Mouse (Mus musculus): ENCODE measurements around the gene Zfp106.
A peak's percentile ranks its signal among the peaks of the same experiment; 100 is the strongest.

GRCm38 (mm10) chr2:120567798-120568320, 4.2 kb upstream of the Zfp106 start:
- TF ChIP-seq CTCF (IDR thresholded peaks at IDR 0.05) = no peak
- TF ChIP-seq POLR2A (IDR thresholded peaks at IDR 0.05; ENCODE audit: insufficient read depth, low read depth, low read length) = no peak
- TF ChIP-seq EP300 (IDR thresholded peaks at IDR 0.05; ENCODE audit: insufficient read depth, low read depth, low read length) = 0 out of 2 replicates have a peak, but pooled peaks have one; percentile 4
